Mouse (Mus musculus) midbrain, embryonic 13.5 days (tissue): ENCODE results near the gene Sept10. TPM values are rescaled to one million over a fixed set of nuclear protein-coding genes. Genes with fewer than 3 reads are reported as not detected.
"Not testable (repeated sequence)": the region's sequence is repeated elsewhere in the genome, so short reads cannot be mapped to it uniquely, and the experiment has no call there.

Experiments
- ATAC-seq: fragments of 200-750 bp; cut with Nextera tagmentation; 2 replicates; pipeline ENCODE4 v1.8.0; 2017; ENCODE audit warnings: mild to moderate bottlenecking, moderate TSS enrichment, moderate library complexity
- H3K27ac ChIP-seq: fragments of 300-500 bp; sonication (generic); 2 replicates; pipeline ENCODE4 v1.5.1; 2015; ENCODE audit warnings: inconsistent platforms, mild to moderate bottlenecking, moderate library complexity
- H3K27me3 ChIP-seq: fragments of 300-500 bp; sonication (generic); 2 replicates; pipeline ENCODE4 v1.6.1; 2015; ENCODE audit warnings: mild to moderate bottlenecking, inconsistent platforms
- H3K36me3 ChIP-seq: fragments of 300-500 bp; sonication (generic); 2 replicates; pipeline ENCODE4 v1.6.1; 2015; ENCODE audit warnings: mild to moderate bottlenecking, inconsistent platforms
- H3K4me1 ChIP-seq: fragments of 300-500 bp; sonication (generic); replicated peaks from 2 replicates; pipeline ENCODE4 v1.6.1; 2015; ENCODE audit warnings: inconsistent platforms
- H3K4me2 ChIP-seq: fragments of 300-500 bp; sonication (generic); replicated peaks from 2 replicates; pipeline ENCODE4 v1.6.1; 2015; ENCODE audit warnings: moderate library complexity, mild to moderate bottlenecking, inconsistent platforms
- H3K4me3 ChIP-seq: fragments of 300-500 bp; sonication (generic); replicated peaks from 2 replicates; pipeline ENCODE4 v1.5.1; 2015; ENCODE audit warnings: mild to moderate bottlenecking, inconsistent platforms
- H3K9ac ChIP-seq: fragments of 300-500 bp; sonication (generic); replicated peaks from 2 replicates; pipeline ENCODE4 v1.6.1; 2015; ENCODE audit warnings: mild to moderate bottlenecking, inconsistent platforms
- H3K9me3 ChIP-seq: fragments of 300-500 bp; sonication (generic); 2 replicates; pipeline ENCODE4 v1.6.1; 2016; ENCODE audit warnings: mild to moderate bottlenecking, inconsistent platforms
- WGBS: fragments of 180-500 bp; shearing (Covaris S2); methylation state at CpG from one replicate; pipeline ENCODE4 v1.1.7; 2015; 5-methylcytosine and 5-hydroxymethylcytosine counted together
- polyA plus RNA-seq: library from polyadenylated mRNA; unstranded; fragments of >200 nt; fragmentation: Nextera tagmentation; extraction: Ambion mirVana; gene quantifications from 2 replicates; pipeline ENCODE4 v1.2.1, GENCODE M21; 2015

Sept10 gene
- polyA plus RNA-seq, 1 experiment from 2014 or later = 17.5 TPM

DNA sequence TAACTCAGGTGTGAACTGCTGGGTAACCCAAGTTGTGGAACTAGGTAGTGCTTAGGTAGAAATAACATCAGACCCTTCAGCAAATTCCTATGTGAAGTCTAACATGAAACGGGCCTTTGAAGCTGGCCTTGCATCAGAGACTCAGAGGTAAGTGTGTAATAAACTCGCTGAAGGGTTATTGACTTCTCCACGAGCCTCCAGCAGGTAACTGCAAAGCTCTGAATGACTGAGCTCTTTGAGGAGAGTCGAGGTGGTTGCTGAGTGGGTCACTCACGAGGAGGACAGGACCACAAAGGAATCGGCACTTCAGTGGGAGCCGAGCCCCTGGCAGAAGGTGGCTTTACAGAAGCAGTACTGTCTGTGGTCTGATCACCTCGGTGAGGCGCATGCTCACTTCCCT, 105.3 kb downstream of the Sept10 start:
- H3K27me3 ChIP-seq = no peaks in the 10 kb centered on the region
- no peaks in the 10 kb centered on the region for H3K4me1 ChIP-seq
- no peak overlapping the region for H3K27ac ChIP-seq
- ATAC-seq = no peak
- H3K9ac ChIP-seq = no peak overlapping the region
- WGBS = 79% methylated on average over 9 of the region's 9 CpGs
- no peaks in the 10 kb centered on the region for H3K36me3 ChIP-seq
- no peaks in the 10 kb centered on the region for H3K9me3 ChIP-seq
- H3K4me2 ChIP-seq = no peak overlapping the region
- H3K4me3 ChIP-seq = no peak overlapping the region

DNA sequence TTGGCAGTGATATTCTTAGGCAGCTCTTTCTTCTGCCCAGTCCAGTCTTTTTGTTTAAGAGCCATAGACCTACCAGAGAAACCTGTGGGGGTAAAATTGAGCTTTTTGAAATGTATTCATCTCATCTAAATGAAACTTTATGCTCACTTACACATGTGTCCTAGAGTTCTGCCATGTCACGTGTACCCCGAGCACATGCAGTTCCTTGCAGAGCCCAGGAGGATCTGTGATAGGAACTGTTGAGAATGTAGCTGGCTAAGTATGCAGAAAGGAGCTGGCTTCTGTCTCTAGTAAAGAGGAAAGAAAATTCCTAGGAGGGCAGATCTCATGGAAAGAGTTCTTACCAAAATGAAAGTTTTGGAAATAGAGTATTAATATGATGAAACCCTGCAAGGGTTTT, 106.0 kb downstream of the Sept10 start:
- H3K4me3 ChIP-seq = no peak overlapping the region
- no peak for ATAC-seq
- WGBS = 91% methylated on average over 2 of the region's 2 CpGs

DNA sequence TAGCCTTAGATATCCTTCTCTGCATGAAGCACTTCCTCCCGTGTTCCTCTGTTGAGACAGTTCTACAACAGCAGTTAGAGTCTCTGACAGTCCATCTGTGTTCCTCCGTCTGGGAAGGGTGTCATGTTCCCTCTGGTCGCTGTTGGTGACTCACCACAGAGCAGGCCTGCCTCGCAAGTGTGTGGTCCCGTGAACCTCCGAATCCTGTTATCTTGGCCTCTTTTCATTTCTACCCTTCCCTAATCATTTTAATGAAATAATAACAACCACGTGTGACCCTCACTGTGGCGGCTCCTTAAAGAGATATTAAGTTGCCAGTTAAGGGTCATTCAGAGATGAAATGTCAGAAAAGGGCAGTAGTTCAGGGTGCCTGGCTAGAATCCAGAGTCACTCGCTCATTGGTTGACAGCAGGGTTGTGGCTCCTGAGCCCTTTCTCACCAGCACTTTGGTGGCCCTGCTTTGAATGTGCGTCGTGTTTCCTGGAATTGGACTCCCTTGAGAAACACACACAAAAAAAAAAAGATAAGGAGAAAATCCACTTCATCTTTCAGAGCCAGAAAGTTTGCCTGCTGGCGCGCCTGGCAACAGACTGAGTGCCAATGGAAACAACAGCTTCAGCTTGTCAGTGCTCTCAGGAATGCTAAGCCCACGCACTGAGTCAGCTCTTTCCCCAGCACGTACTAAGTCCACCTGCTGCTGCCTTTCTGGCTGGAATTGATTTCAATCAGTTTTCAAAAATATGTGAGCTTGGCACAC, 106.9 kb downstream of the Sept10 start:
- H3K4me1 ChIP-seq = no peaks in the 10 kb centered on the region
- H3K4me3 ChIP-seq = no peak overlapping the region
- no peak for ATAC-seq
- H3K27ac ChIP-seq = no peak overlapping the region
- WGBS = 63% methylated on average over 15 of the region's 15 CpGs
- no peak overlapping the region for H3K9ac ChIP-seq
- H3K9me3 ChIP-seq = no peaks in the 10 kb centered on the region
- no peaks in the 10 kb centered on the region for H3K27me3 ChIP-seq
- no peak overlapping the region for H3K4me2 ChIP-seq
- H3K36me3 ChIP-seq = no peaks in the 10 kb centered on the region

More for the DNA sequence above, 106.0 kb downstream of the Sept10 start:
- no peak overlapping the region for H3K27ac ChIP-seq
- H3K9ac ChIP-seq = no peak overlapping the region
- H3K4me2 ChIP-seq = no peak overlapping the region
- no peaks in the 10 kb centered on the region for H3K36me3 ChIP-seq
- no peaks in the 10 kb centered on the region for H3K9me3 ChIP-seq
- no peaks in the 10 kb centered on the region for H3K4me1 ChIP-seq
- no peaks in the 10 kb centered on the region for H3K27me3 ChIP-seq

DNA sequence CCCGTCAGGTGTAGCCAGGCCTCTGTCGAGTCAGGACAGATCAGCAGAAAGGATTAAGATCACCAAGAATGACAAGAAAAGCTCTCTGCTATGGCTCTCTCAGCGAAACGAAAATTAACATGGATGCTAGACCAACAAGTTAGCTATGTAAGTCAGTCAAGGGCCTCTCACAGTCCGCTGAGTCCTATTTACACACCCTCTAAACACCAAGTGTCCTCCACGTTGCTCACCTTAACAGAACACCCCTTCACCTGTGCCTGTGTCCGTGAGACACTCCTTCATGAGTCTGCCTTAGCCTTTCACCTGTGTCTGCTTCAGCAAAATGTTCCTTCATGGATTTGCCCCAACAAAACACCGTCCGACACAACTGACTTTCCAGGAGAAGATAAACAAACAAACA, 108.3 kb downstream of the Sept10 start:
- Histone ChIP-seq H3K36me3 (no peaks in the 10 kb centered on the region), H3K9me3 (no peaks in the 10 kb centered on the region), H3K4me1 (no peaks in the 10 kb centered on the region), H3K27ac (no peak overlapping the region), H3K4me3 (no peak overlapping the region), H3K9ac (no peak overlapping the region), H3K4me2 (no peak overlapping the region), H3K27me3 (no peaks in the 10 kb centered on the region)
- no peak for ATAC-seq
- 87% methylated on average over 9 of the region's 9 CpGs for WGBS

DNA sequence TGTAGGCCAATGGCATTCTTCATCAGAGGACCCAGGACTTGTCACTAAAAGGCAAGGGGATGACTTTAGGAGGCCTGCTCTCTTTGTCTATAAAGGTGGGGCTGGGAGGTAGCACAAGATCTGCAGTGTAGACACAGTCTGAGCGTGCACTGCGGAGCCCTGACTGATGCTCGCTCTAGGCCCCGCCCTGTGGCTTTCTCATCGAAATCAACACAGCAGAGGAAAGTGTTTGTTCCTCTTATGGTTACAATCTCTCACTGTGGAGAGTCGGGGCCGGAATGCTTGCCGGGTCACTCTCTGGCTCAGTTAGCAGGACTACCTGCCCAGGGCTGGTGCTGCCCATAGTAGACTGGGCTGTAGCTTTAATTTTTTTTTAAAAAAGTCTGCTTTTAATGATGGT, 108.9 kb downstream of the Sept10 start:
- Histone ChIP-seq H3K9ac (no peak overlapping the region), H3K4me1 (no peaks in the 10 kb centered on the region), H3K27ac (no peak overlapping the region), H3K36me3 (no peaks in the 10 kb centered on the region), H3K4me3 (no peak overlapping the region), H3K27me3 (no peaks in the 10 kb centered on the region), H3K4me2 (no peak overlapping the region), H3K9me3 (no peaks in the 10 kb centered on the region)
- WGBS = 93% methylated on average over 8 of the region's 8 CpGs
- ATAC-seq = no peak

DNA sequence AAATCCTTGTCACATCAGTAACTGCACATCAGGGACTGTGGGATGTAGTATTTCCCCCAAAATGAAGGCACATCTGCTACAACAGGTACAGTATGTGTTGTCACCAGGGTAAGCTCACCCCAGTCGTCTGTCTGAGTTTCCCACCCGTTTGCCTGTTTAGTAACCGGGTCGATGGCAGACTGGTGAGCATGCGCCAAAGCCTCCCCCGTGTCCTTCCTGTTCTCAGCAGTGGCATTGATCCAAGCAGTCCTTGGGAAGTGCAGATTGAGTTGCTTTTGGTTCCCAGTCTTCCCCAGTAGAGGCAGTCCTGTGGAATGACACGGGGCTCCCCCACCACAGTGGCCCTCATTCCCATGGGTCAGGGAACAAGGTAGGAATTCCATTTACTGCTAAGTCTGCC, 111.3 kb downstream of the Sept10 start:
- H3K9me3 ChIP-seq = no peaks in the 10 kb centered on the region
- WGBS = 96% methylated on average over 7 of the region's 7 CpGs
- H3K27ac ChIP-seq = no peak overlapping the region

DNA sequence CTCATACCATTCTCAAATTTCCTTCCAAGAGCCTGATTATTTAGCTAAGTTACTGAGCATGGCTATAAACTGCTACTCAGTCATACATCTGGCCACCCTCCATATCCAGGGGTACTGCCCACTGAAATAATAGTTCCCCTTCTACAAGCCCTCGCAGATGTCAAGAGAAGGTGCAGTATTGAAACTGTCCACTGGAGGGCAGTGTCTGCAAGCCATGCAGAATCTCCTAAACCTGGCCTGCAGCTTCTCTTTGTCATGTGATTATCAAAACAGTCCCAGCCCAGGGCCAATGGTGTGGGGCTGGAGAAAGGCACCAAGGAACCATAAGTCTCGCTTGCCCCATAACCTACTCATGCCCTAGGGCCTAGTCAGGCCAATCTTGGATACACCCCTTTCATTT, 112.6 kb downstream of the Sept10 start:
- Histone ChIP-seq H3K27ac (no peak overlapping the region), H3K9ac (no peak overlapping the region), H3K4me1 (no peaks in the 10 kb centered on the region), H3K36me3 (no peaks in the 10 kb centered on the region), H3K9me3 (no peaks in the 10 kb centered on the region), H3K4me3 (no peak overlapping the region), H3K27me3 (no peaks in the 10 kb centered on the region), H3K4me2 (no peak overlapping the region)
- ATAC-seq = peak; percentile 66
- WGBS = 37% methylated on average over 2 of the region's 2 CpGs

More for the DNA sequence above, 111.3 kb downstream of the Sept10 start:
- Histone ChIP-seq H3K4me3 (no peak overlapping the region), H3K4me2 (no peak overlapping the region), H3K9ac (no peak overlapping the region), H3K27me3 (no peaks in the 10 kb centered on the region), H3K4me1 (no peaks in the 10 kb centered on the region), H3K36me3 (no peaks in the 10 kb centered on the region)
- ATAC-seq = no peak

DNA sequence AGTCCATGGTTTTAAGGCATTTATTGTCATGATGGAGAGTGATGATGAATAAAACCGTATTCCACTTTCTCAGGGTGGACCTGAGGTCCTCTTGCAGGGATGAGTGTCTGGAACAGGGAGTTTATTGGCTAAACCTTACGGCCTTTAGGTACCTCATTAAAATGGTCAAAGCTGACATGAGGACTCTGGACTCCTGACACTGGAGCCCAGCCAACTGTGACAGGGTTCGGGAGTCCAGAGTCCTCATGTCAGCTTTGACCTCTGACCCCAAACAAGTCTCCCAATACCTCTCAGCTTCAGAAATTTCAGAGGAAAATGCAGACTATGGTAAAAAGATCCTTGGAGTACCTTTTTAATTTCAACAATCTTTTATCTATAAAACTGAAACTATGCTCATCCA, 115.0 kb downstream of the Sept10 start:
- 69% methylated on average over 3 of the region's 3 CpGs for WGBS
- Histone ChIP-seq H3K9me3 (no peaks in the 10 kb centered on the region), H3K27me3 (no peaks in the 10 kb centered on the region), H3K4me2 (no peak overlapping the region), H3K4me3 (no peak overlapping the region), H3K27ac (no peak overlapping the region), H3K9ac (no peak overlapping the region), H3K4me1 (no peaks in the 10 kb centered on the region), H3K36me3 (no peaks in the 10 kb centered on the region)
- no peak for ATAC-seq

DNA sequence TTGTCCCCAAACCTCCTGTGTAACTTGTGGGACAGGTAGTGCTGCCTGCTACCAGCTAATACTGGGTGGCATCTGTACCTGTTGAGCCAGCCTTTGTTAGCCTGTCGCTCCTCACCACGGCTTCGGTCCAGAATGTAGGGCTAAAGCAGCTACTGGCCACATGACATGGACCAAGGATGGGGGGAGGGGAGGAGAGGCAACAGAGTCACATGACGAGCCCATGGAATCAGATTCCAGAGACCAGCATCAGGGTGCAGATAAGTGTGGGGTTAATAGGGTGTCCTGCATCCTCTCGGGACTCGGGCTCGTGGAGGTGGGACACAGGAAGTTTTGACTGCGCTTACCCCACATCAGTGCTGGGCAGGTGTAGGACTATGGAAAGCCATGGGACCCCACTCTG, 115.8 kb downstream of the Sept10 start:
- ATAC-seq = no peak

DNA sequence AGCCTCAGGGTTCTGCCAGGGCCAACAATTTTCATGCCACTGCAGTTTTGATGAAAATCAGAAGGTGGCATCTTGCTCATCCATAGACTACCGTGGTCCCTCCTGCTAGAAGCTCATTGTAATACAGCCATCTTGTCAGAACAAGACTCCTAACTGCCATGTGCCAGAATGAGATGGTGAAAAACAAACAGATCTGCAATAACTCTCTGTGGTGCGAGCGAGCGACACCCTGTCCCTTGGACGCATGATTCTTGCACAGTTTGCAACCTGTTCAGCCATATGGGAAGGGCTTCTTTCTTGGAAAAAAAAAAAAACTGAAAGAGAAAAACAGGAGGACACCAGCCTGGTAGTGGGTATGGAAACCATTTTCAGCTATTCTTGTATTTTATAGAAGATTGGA, 117.0 kb downstream of the Sept10 start:
- no peak for ATAC-seq
- H3K9me3 ChIP-seq = no peaks in the 10 kb centered on the region
- no peaks in the 10 kb centered on the region for H3K36me3 ChIP-seq
- no peak overlapping the region for H3K4me3 ChIP-seq
- no peaks in the 10 kb centered on the region for H3K4me1 ChIP-seq
- H3K9ac ChIP-seq = no peak overlapping the region
- no peaks in the 10 kb centered on the region for H3K27me3 ChIP-seq
- no peak overlapping the region for H3K4me2 ChIP-seq
- no peak overlapping the region for H3K27ac ChIP-seq
- WGBS = 92% methylated on average over 5 of the region's 5 CpGs

More for the DNA sequence above, 115.8 kb downstream of the Sept10 start:
- Histone ChIP-seq H3K9ac (no peak overlapping the region), H3K9me3 (no peaks in the 10 kb centered on the region), H3K27me3 (no peaks in the 10 kb centered on the region), H3K4me2 (no peak overlapping the region), H3K36me3 (no peaks in the 10 kb centered on the region), H3K4me3 (no peak overlapping the region), H3K4me1 (no peaks in the 10 kb centered on the region), H3K27ac (no peak overlapping the region)
- 90% methylated on average over 8 of the region's 8 CpGs for WGBS

DNA sequence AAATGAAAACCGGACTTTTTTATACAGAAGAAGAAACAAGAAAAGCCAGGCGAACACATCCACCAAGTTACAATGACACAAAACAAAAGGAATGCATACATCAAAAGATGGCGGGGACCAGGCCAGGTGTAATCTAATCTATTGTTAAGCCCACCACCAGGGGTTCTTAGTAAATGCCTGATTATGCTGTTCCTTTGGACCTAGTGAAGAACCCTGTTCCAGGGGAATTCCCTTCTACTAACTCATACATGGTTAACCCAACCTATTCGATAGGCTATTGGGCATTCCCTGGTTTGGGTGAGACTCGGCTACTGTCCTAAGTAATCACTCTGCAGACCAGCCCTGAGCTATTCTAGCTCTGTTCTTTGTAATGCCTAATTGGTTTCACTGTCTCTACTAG, 118.6 kb downstream of the Sept10 start:
- H3K27me3 ChIP-seq, H3K4me2 ChIP-seq, H3K4me3 ChIP-seq, H3K4me1 ChIP-seq, H3K9ac ChIP-seq, H3K27ac ChIP-seq, H3K36me3 ChIP-seq, H3K9me3 ChIP-seq, ATAC-seq: not testable (repeated sequence)
- WGBS = 84% methylated on average over 5 of the region's 5 CpGs

DNA sequence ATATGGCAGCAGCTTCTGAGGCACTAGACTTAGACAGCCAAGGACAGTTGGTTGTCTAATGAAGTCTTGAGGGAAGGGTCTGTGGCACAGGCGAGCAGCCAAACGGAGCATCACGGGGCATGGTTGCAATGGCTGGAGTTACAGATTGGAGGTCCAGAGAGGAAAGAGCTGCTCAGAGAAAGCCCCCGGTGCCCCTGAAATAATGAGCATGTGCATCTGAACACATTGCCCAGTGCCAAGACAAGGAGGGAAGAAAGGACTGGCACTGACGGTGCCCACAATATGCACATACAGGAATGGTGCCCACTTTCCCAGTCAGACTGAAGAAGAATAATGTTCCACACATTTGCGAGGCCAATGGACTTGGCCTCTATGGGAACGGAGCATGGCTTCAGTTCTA, 129.7 kb downstream of the Sept10 start:
- Histone ChIP-seq H3K36me3 (no peaks in the 10 kb centered on the region), H3K4me3 (no peak overlapping the region), H3K9me3 (no peaks in the 10 kb centered on the region), H3K4me1 (peaks cover 53% of the 10 kb centered on the region), H3K4me2 (no peak overlapping the region), H3K9ac (no peak overlapping the region), H3K27me3 (0 out of 2 replicates have a peak, but pooled peaks cover 6% of the 10 kb centered on the region), H3K27ac (peak overlapping the region; percentile 20; the same call in 1 of the 2 replicates)
- 84% methylated on average over 7 of the region's 7 CpGs for WGBS
- no peak for ATAC-seq
